Mouse (Mus musculus) CH12.LX (cell line): ENCODE data around the gene Mrrf. TPM values are rescaled to one million over a fixed set of nuclear protein-coding genes. Genes with fewer than 3 reads are reported as not detected.

Experiments used
- DNase-seq: peaks from one replicate; pipeline ENCODE4 v3.0.0-alpha.2; 2013; ENCODE audit errors: extremely low read depth
- H3K27ac ChIP-seq: 2 replicates; pipeline ENCODE4 v1.5.1; 2012; ENCODE audit warnings: low read depth, mild to moderate bottlenecking, control low read depth, moderate library complexity; ENCODE audit not compliant: insufficient read depth
- H3K27me3 ChIP-seq: replicated peaks from 2 replicates; pipeline ENCODE3; 2012; ENCODE audit warnings: inconsistent platforms
- H3K36me3 ChIP-seq, 2 experiments: replicated peaks in 1 of 2; 2 replicates each; pipeline versions ENCODE3 to v1.6.1; 2012; ENCODE audit warnings: inconsistent platforms in 1 of 2, low read length in 1 of 2, mild to moderate bottlenecking in 1 of 2, mixed read lengths in 1 of 2, moderate library complexity in 1 of 2; ENCODE audit not compliant: control insufficient read depth in 1 of 2, insufficient read depth in 1 of 2
- H3K4me1 ChIP-seq, 2 experiments: 2 replicates each; pipeline ENCODE4 v1.6.1; 2012; ENCODE audit warnings: inconsistent platforms in 1 of 2, moderate library complexity in 1 of 2; ENCODE audit not compliant: insufficient read depth in 2 of 2, control insufficient read depth in 1 of 2
- H3K4me2 ChIP-seq: 2 replicates; pipeline ENCODE4 v1.6.1; 2012; ENCODE audit warnings: low read depth, mild to moderate bottlenecking, control low read depth; ENCODE audit not compliant: poor library complexity, insufficient read depth, severe bottlenecking
- H3K4me3 ChIP-seq, 3 experiments: fragments of 150-350 bp in 1 of 3; sonication (generic) in 1 of 3; replicated peaks in 1 of 3; 2 replicates each; pipeline versions ENCODE3 to v1.5.1; 2011 to 2012; ENCODE audit warnings: low read depth in 2 of 3, low read length in 2 of 3, mild to moderate bottlenecking in 2 of 3, moderate library complexity in 2 of 3, control low read depth in 1 of 3, improper control_type of control experiment in 1 of 3, inconsistent platforms in 1 of 3, mixed read lengths in 1 of 3; ENCODE audit not compliant: poor library complexity in 1 of 3
- H3K79me2 ChIP-seq: replicated peaks from 2 replicates; pipeline ENCODE4 v1.6.1; 2012; ENCODE audit warnings: mild to moderate bottlenecking, moderate library complexity; ENCODE audit not compliant: control insufficient read depth, poor library complexity, insufficient read depth, severe bottlenecking; ENCODE audit errors: extremely low read depth
- H3K9ac ChIP-seq: 2 replicates; pipeline ENCODE4 v1.6.1; 2012; ENCODE audit warnings: low read depth, mild to moderate bottlenecking, control low read depth, moderate library complexity; ENCODE audit not compliant: insufficient read depth
- H3K9me3 ChIP-seq: replicated peaks from 2 replicates; pipeline ENCODE3; 2012; ENCODE audit warnings: low read length, inconsistent platforms, mixed read lengths
- CHD1 ChIP-seq: IDR thresholded peaks from 2 replicates; pipeline ENCODE4 v1.6.1; 2012; ENCODE audit warnings: low read depth, low read length, improper control_type of control experiment, inconsistent platforms
- CTCF ChIP-seq, 2 experiments: IDR thresholded peaks in 1 of 2; conservative IDR thresholded peaks in 1 of 2; 2 replicates each; pipeline ENCODE4 v1.5.1; 2011 to 2012; ENCODE audit warnings: low read depth in 2 of 2, low read length in 2 of 2, improper control_type of control experiment in 1 of 2, inconsistent platforms in 1 of 2, mild to moderate bottlenecking in 1 of 2, moderate library complexity in 1 of 2
- E2F4 ChIP-seq: IDR thresholded peaks from 2 replicates; pipeline ENCODE4 v1.6.1; 2011; ENCODE audit warnings: low read depth, low read length, improper control_type of control experiment; ENCODE audit not compliant: insufficient replicate concordance
- GABPA ChIP-seq: IDR thresholded peaks from 2 replicates; pipeline ENCODE4 v1.6.1; 2012; ENCODE audit warnings: low read depth, low read length, improper control_type of control experiment, inconsistent platforms; ENCODE audit not compliant: insufficient replicate concordance
- HCFC1 ChIP-seq: IDR thresholded peaks from 2 replicates; pipeline ENCODE4 v1.6.1; 2012; ENCODE audit warnings: low read depth, mild to moderate bottlenecking, inconsistent platforms, low read length, improper control_type of control experiment
- MAFK ChIP-seq: IDR thresholded peaks from 2 replicates; pipeline ENCODE4 v1.6.1; 2011; ENCODE audit warnings: low read length, improper control_type of control experiment; ENCODE audit not compliant: insufficient replicate concordance
- MAX ChIP-seq: IDR thresholded peaks from 2 replicates; pipeline ENCODE4 v1.6.1; 2011; ENCODE audit warnings: low read length, improper control_type of control experiment
- MAZ ChIP-seq: IDR thresholded peaks from 2 replicates; pipeline ENCODE4 v1.6.1; 2012; ENCODE audit warnings: low read depth, mild to moderate bottlenecking, inconsistent platforms, low read length, improper control_type of control experiment, moderate library complexity
- NELFE ChIP-seq: IDR thresholded peaks from 2 replicates; pipeline ENCODE4 v1.6.1; 2011; ENCODE audit warnings: low read depth, low read length, improper control_type of control experiment
- NRF1 ChIP-seq: IDR thresholded peaks from 2 replicates; pipeline ENCODE4 v1.6.1; 2014; ENCODE audit warnings: low read depth, mild to moderate bottlenecking, inconsistent platforms, low read length, improper control_type of control experiment, moderate library complexity
- PAX5 ChIP-seq: IDR thresholded peaks from 2 replicates; pipeline ENCODE4 v1.6.1; 2012; ENCODE audit warnings: low read length, inconsistent platforms, mixed read lengths
- POLR2A ChIP-seq: IDR thresholded peaks from 2 replicates; pipeline ENCODE4 v1.6.1; 2011; ENCODE audit warnings: low read depth, mild to moderate bottlenecking, improper control_type of control experiment, low read length
- RAD21 ChIP-seq: IDR thresholded peaks from 2 replicates; pipeline ENCODE4 v1.6.1; 2011; ENCODE audit warnings: low read depth, mild to moderate bottlenecking, low read length, improper control_type of control experiment, moderate library complexity
- RCOR1 ChIP-seq: conservative IDR thresholded peaks from 2 replicates; pipeline ENCODE4 v1.6.1; 2012; ENCODE audit warnings: low read depth, mild to moderate bottlenecking, inconsistent platforms, low read length, improper control_type of control experiment
- SIN3A ChIP-seq: IDR thresholded peaks from 2 replicates; pipeline ENCODE4 v1.6.1; 2012; ENCODE audit warnings: low read length, improper control_type of control experiment, inconsistent platforms
- SMC3 ChIP-seq: IDR thresholded peaks from 2 replicates; pipeline ENCODE4 v1.6.1; 2011; ENCODE audit warnings: low read depth, low read length, improper control_type of control experiment
- TBP ChIP-seq: conservative IDR thresholded peaks from 2 replicates; pipeline ENCODE4 v1.6.1; 2011; ENCODE audit warnings: low read depth, low read length, improper control_type of control experiment
- TCF12 ChIP-seq: IDR thresholded peaks from 2 replicates; pipeline ENCODE4 v1.6.1; 2014; ENCODE audit warnings: low read depth, mild to moderate bottlenecking, inconsistent platforms, low read length, improper control_type of control experiment
- UBTF ChIP-seq: IDR thresholded peaks from 2 replicates; pipeline ENCODE4 v1.6.1; 2012; ENCODE audit warnings: low read depth, mild to moderate bottlenecking, inconsistent platforms, low read length, improper control_type of control experiment, moderate library complexity
- USF1 ChIP-seq: IDR thresholded peaks from 2 replicates; pipeline ENCODE4 v1.6.1; 2014; ENCODE audit warnings: low read depth, mild to moderate bottlenecking, inconsistent platforms, low read length, improper control_type of control experiment
- USF2 ChIP-seq: conservative IDR thresholded peaks from 2 replicates; pipeline ENCODE4 v1.6.1; 2011; ENCODE audit warnings: low read depth, low read length, improper control_type of control experiment
- ZKSCAN1 ChIP-seq: IDR thresholded peaks from 2 replicates; pipeline ENCODE4 v1.6.1; 2012; ENCODE audit warnings: low read depth, inconsistent platforms, low read length, improper control_type of control experiment, borderline replicate concordance
- dilution Hi-C: fragments of 300-500 bp; cut with MboI; formaldehyde crosslinking; loops from 2 replicates; pipeline ENCODE4 v1.14.3; 2020; ENCODE audit warnings: low sequenced_read_pairs; ENCODE audit not compliant: extremely low pct_unique_long_range_greater_than_20kb, extremely low pct_ligation_motif_present
- in situ Hi-C: fragments of 300-500 bp; cut with MboI; formaldehyde crosslinking; loops from 3 replicates; pipeline ENCODE4 v1.14.3; 2019; ENCODE audit warnings: low sequenced_read_pairs, low pct_ligation_motif_present, low pct_unique_long_range_greater_than_20kb, mixed read lengths
- polyA plus RNA-seq: library from polyadenylated mRNA; unstranded; fragments of >175 nt; gene quantifications from 2 replicates; pipeline ENCODE4 v1.2.1, GENCODE M21; 2012; ENCODE audit warnings: low read depth; ENCODE audit not compliant: insufficient read length
- total RNA-seq, 2 experiments: library from RNA; depleted of rRNA; stranded (reverse); fragments of 300-350 nt in 1 of 2; fragments of >200 nt in 1 of 2; gene quantifications; 2 replicates each; pipeline ENCODE4 v1.2.3; 2012 to 2014

Gene Mrrf
- total and polyA plus RNA-seq, 3 experiments = 17.2 to 22.2 (median 20.9) TPM

- peaks cover 8 to 19% of the 10 kb centered on the region in 2 experiments; a peak in 2 of 4 replicates for H3K4me1 ChIP-seq
- DNase-seq = no peak
- dilution Hi-C loops = no loop called here
These were observed 62.0 kb downstream of the Mrrf start for GRCm38 (mm10) chr2:36197919-36198881.

GRCm38 (mm10) chr2:36198882-36199262 is 62.7 kb downstream of the Mrrf start:
- Histone ChIP-seq H3K27ac (no peak overlapping the region), H3K36me3 (no peaks in the 10 kb centered on the region), H3K4me2 (no peak overlapping the region), H3K27me3 (peaks cover 11% of the 10 kb centered on the region), H3K9me3 (no peaks in the 10 kb centered on the region), H3K9ac (no peak overlapping the region), H3K4me1 (peaks cover 8 to 25% of the 10 kb centered on the region in 2 experiments; a peak in 2 of 4 replicates), H3K4me3 (no peak overlapping the region), H3K79me2 (no peaks in the 10 kb centered on the region)
- dilution Hi-C loops = no loop called here
- in situ Hi-C loops = no loop called here
- no peak for DNase-seq
- TF ChIP-seq RCOR1 = no peak
- TF ChIP-seq SIN3A = no peak
- TF ChIP-seq TCF12 = no peak
- TF ChIP-seq POLR2A = no peak
- TF ChIP-seq TBP = no peak
- TF ChIP-seq USF2 = no peak
- TF ChIP-seq CTCF (conservative IDR thresholded peaks at IDR 0.05 in 1 of 2, IDR thresholded peaks at IDR 0.05 in 1 of 2; ENCODE audit: low read depth in 2 of 2, low read length in 2 of 2) = no peak
- TF ChIP-seq ZKSCAN1 = no peak
- TF ChIP-seq RAD21 = no peak
- TF ChIP-seq MAFK = no peak
- TF ChIP-seq PAX5 = no peak
- TF ChIP-seq USF1 = no peak
- TF ChIP-seq CHD1 = no peak
- TF ChIP-seq HCFC1 = no peak
- no peak for TF ChIP-seq SMC3
- no peak for TF ChIP-seq UBTF

More at GRCm38 (mm10) chr2:36197919-36198881, 62.0 kb downstream of the Mrrf start:
- no peak overlapping the region for H3K4me2 ChIP-seq
- H3K9me3 ChIP-seq = no peaks in the 10 kb centered on the region
- H3K9ac ChIP-seq = no peak overlapping the region
- no peaks in the 10 kb centered on the region for H3K36me3 ChIP-seq
- peaks cover 7% of the 10 kb centered on the region for H3K27me3 ChIP-seq
- in situ Hi-C loops = no loop called here
- no peak overlapping the region for H3K27ac ChIP-seq
- TF ChIP-seq NRF1 (no peak), GABPA (no peak), HCFC1 (no peak), MAFK (no peak), RAD21 (no peak), NELFE (no peak), MAX (no peak), MAZ (no peak), E2F4 (no peak)
- no peaks in the 10 kb centered on the region for H3K79me2 ChIP-seq
- no peak overlapping the region for H3K4me3 ChIP-seq
